ENCODE assay signal across 8 mouse cellular contexts in the genomic region with DNA sequence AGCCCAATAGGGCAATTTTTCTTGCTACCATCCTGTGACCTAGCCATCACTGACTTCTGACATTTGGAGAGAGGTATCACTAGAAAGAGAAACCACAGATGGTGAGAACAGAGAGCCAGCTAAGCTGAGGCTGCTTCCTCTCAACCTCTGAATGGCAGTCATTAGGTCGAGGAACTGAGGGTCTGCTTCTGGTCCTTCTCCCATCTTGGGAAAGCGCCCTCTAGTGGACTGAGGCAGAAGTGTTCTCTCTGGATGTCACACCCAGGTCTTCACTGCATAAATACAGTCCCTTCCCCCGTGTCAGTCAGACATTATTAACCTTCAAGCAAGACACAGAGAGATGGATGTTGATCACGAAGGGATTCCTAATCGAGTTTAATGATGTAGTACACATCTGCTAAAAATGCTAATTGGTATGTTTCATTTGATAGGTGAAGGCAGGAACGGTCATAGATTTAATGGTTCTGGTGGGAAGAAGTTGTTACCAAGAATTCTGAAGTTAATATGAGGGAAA.
DNase-seq lines count a peak whose midpoint lies in the region; TF ChIP-seq lines count a peak whose summit lies in the region.

No protein-coding gene starts in this region.

- no peak overlapping the region for H3K27ac ChIP-seq in bone marrow, adult 2 months (ENCODE audit: control insufficient read depth, insufficient read depth, low read depth, low read length, poor library complexity)
- no peak overlapping the region for H3K27ac ChIP-seq in limb, embryonic 10.5 days

- intact Hi-C loops in left cerebral cortex, postnatal 4 days (cut with DNase I), result loop anchor here (5.0 kb wide), 1 partner anchor 435 kb away; no protein-coding TSS in a partner anchor

- no peaks in the 10 kb centered on the region for H3K36me3 ChIP-seq in limb, embryonic 10.5 days

- WGBS in bone marrow, adult 2 months, result 28% methylated on average over 6 of the region's 6 CpGs
- 31% methylated on average over 6 of the region's 6 CpGs for WGBS in limb, embryonic 10.5 days

- H3K9me3 ChIP-seq in limb, embryonic 10.5 days (replicated peaks), result no peaks in the 10 kb centered on the region

- peak; percentile 72 for TF ChIP-seq CTCF in bone marrow, adult 2 months (IDR thresholded peaks at IDR 0.05; ENCODE audit: control insufficient read depth, insufficient read depth, low read length)

- peak; percentile 15 to 69 for DNase-seq in adrenal gland, adult (ENCODE audit: inconsistent age in 2 of 2, low spot score in 1 of 2)
- no peak for DNase-seq in adrenal gland, postnatal 4 days (ENCODE audit: low spot score in 2 of 2)
- peak; percentile 53 for DNase-seq in left cerebral cortex, postnatal 4 days
- no peak for DNase-seq in left cerebral cortex, adult 18-20 months (ENCODE audit: low spot score in 2 of 2)
- DNase-seq in limb, embryonic 10.5 days (ENCODE audit: low spot score), result peak; percentile 82
- DNase-seq in testis, postnatal 14 days (ENCODE audit: low spot score), result peak; percentile 54
- DNase-seq in layer of hippocampus, adult 9-11 months, result no peak

- no peak overlapping the region for H3K4me3 ChIP-seq in bone marrow, adult 2 months (replicated peaks; ENCODE audit: control insufficient read depth, low read depth, low read length)
- no peak overlapping the region for H3K4me3 ChIP-seq in limb, embryonic 10.5 days

- no peaks in the 10 kb centered on the region for H3K27me3 ChIP-seq in limb, embryonic 10.5 days (ENCODE audit: low read depth, poor library complexity, severe bottlenecking)

- H3K4me1 ChIP-seq in bone marrow, adult 2 months (ENCODE audit: control insufficient read depth, insufficient read depth, low read length), result no peaks in the 10 kb centered on the region
- H3K4me1 ChIP-seq in limb, embryonic 10.5 days, result peaks cover 59% of the 10 kb centered on the region

- no peak for TF ChIP-seq POLR2A in bone marrow, adult 2 months (IDR thresholded peaks at IDR 0.05; ENCODE audit: borderline replicate concordance, control insufficient read depth, low read depth, low read length)

Comparison
In these comparisons a context has a peak if more than half of its experiments do, and no peak if none do; other contexts are left out.
1. DNase-seq: peak in adrenal gland, adult (2 of 2), left cerebral cortex, postnatal 4 days (single experiment), limb, embryonic 10.5 days (single experiment) and testis, postnatal 14 days (single experiment); none in adrenal gland, postnatal 4 days (0 of 2), left cerebral cortex, adult 18-20 months (0 of 2) and layer of hippocampus, adult 9-11 months (single experiment).